Mouse (Mus musculus) yolk sac, embryonic 10.5 days (tissue): ENCODE data around the gene Trcg1.
"Not testable (repeated sequence)": the region's sequence is repeated elsewhere in the genome, so short reads cannot be mapped to it uniquely, and the experiment has no call there.

Experiments used
- DNase-seq: peaks from one replicate; pipeline ENCODE4 v3.0.0-alpha.2; 2017; ENCODE audit warnings: low spot score

The Trcg1 gene

DNA sequence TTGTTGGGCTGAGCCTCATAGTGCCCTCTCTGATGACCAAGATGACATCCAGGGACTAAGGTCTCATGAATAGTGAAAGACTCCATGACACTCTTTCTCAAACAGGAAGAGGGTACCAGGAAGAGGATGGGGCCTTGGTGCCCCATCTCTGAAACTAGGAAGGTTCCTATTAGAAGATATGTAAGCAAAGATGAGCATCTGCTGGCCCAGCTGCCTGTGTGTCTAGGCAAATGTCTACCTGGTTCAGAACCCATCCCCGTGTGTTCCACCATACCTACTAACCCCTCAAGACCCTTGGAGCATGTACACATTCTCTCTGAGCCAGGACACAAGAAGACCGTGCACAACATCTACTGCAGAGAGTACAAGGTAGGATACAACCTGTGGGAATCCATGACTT is at the start of gene Trcg1:
Trcg1 (plus strand) TSS at position 301 of the 400 bp plus-strand sequence.
- no peak for DNase-seq

DNA sequence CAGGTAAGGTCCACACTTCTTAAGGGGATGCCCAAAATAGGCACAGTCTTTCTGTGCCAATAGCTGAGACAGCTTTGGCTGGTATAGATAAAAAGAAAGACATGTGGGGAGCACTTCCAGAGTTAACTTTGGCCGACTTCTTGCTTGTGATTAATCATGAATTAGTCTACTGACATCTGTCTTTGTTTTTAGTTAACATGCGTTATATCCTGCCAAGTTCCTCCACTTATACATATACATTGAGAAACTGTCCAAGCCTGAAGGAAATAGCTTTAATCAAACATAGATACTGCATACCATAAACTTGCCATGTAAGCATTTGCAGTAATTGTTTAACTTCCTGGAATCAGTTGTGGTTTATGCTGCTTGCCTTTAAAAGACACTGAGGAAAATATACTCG is 39.6 kb upstream of the Trcg1 start:
- DNase-seq = no peak

- DNase-seq = no peak
Observed at GRCm38 (mm10) chr9:57197414-57197813, 38.9 kb upstream of the Trcg1 start.

DNA sequence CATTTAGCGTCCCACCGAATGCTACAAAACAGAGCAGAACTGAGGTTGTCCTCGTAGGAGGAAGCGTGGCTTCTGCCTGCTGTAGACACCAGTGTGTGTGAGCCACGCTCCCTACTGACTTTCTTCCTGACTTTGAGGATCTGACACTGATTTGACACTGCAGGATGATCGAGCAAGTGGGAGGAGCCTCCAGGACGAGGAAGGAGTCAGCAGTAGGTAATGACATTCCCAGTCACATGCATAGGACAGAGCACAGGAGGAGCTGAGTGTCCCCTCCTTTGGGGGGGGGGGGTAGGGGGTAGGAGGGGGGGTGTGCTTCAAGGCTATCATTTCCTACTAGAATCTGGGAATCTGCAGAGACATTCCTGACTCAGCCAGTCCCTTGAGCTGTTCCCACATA is 33.4 kb upstream of the Trcg1 start:
- peak; percentile 67 for DNase-seq

DNA sequence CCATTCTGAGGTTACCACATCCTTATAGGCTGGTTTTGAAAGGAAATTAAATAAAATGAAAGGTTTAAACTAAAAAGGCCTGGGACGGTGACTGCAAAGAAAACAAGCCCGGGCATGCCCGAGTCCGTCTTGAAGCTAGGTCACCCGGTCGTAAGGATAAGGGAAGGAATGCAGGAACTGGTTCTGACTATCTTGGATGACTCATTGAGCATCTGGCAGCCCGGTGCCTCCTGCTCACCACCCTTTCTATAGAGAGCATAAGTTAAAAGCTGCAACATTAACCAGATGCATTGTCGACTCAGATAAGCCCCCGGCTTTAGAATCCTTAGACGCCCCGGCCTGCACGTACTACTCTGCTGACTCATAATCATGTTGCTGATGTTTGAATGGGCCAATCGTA is 32.8 kb upstream of the Trcg1 start:
- DNase-seq = peak; percentile 69

GRCm38 (mm10) chr9:57206896-57207295 is 29.5 kb upstream of the Trcg1 start:
- no peak for DNase-seq

- DNase-seq = no peak
Observed at GRCm38 (mm10) chr9:57209316-57209715, 27.0 kb upstream of the Trcg1 start.

DNA sequence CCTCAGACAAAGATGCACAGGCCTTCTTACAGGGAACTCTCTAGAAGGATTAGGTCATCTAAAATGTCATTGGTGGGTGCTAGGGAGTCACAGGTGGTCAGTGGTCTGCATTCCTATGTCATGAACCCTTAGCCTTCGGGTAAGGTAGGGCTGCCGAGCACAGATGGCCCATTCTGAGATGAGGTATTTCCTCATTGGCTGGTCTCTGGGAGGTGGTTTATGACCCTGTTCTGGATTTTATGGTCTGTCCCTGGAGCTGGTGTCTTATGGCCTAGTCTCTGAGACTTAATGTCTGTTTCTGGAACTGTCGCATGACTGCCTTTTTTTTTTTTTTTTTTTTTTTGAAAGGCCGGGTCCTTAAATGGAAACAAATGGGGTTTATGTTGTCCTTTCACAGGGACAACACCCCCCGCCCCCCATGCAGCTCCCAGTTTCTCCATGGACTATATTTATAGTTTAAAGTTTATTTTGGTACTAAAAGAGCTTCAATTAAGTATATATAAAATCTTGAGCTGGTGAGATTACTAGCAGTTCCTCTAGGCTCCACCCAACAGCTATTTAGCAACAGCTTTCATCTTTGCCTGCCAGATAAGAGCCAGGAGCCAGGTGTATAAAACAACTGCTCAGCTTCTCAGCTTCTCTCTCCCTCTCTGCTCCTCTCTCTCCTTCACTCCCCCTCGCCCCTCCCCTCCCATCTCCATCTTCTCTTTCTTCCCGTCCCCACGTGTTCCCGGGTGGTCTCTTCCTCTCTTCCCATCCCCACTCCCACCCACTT is 23.7 kb upstream of the Trcg1 start:
- no peak for DNase-seq

GRCm38 (mm10) chr9:57214500-57214899 is 21.9 kb upstream of the Trcg1 start:
- DNase-seq = no peak

- DNase-seq = no peak
Observed at GRCm38 (mm10) chr9:57217220-57217619, 19.1 kb upstream of the Trcg1 start.

DNA sequence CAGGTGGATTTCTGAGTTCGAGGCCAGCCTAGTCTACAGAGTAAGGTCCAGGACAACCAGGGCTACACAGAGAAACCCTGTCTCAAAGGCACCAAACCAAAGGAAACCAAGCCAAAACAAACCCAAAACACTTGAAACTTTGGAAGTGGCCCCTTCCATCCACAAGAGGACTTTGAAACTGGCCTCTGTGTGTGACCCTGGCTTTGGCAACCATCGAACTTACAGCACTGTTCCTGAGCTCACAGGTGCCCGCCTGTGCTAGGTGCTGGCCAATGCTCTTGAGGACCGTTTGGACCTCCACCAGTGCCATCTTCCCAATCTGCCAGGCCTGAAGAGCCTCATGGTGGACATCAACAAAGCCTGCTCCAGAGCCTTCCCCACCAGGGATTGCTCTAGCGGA is 17.6 kb upstream of the Trcg1 start:
- DNase-seq = no peak

- DNase-seq = no peak
Observed at GRCm38 (mm10) chr9:57219511-57219910, 16.8 kb upstream of the Trcg1 start.

DNA sequence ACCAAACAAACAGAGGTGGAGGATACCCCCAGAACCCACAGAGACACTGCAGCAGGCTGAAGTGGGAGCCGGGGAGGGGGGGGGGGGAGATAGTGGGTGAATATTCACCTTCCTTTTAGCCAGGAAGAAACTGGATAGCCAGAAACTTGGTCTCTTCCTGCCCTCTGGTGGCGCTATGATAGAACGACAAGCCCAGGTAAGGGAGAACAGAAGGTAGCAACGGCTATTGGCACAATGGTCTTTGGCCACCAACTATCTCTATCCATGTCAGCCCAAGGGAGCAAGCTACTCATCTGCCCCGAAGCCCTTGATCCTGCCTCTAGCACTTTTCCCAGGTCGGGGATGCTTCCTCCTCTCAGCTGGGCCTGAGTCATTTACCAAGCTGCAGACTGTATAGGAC is 16.0 kb upstream of the Trcg1 start:
- peak; percentile 53 for DNase-seq

GRCm38 (mm10) chr9:57223341-57223740 is 13.0 kb upstream of the Trcg1 start:
- DNase-seq = no peak

- DNase-seq = no peak
Observed at GRCm38 (mm10) chr9:57225780-57226627, 10.4 kb upstream of the Trcg1 start.

DNA sequence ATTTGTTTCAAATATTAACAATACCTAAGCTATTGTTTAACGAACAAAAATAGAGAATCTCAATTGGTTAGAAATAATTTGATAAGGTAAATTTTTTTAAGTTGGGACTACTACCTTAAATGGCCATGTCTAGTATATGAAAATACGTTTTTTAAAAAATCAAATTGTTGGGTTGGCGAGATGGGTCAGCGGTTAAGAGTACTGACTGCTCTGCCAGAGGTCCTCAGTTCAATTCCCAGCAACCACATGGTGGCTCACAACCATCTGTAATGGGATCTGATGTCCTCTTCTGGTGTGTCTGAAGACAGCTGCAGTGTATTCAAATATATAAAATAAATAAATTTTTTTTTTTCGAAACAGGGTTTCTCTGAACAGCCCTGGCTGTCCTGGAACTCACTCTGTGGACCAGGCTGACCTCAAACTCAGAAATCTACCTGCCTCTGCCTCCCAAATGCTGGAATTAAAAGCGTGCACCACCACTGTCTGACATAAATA is 9.7 kb upstream of the Trcg1 start:
- not testable (repeated sequence) for DNase-seq

GRCm38 (mm10) chr9:57227203-57227602 is 9.2 kb upstream of the Trcg1 start:
- DNase-seq = no peak

DNA sequence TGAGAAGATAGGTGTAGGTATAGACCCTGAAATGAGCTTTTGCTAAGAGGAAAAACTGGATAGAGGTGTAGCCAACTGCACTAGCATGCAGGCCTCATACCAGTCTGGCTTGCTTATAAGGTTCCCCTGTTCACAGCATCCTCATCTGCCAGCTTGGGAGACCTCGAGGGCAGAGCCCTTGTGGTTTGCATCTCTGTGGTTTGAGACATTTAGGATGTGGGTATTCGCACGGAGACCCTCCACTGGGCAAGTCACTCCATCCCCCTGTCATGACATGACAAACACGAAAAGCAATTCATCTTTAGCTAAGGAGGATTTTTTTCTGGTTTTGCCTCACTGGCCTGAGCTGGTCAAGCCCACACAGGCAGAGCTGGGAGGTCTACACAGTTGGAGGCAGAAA is 8.2 kb upstream of the Trcg1 start:
- no peak for DNase-seq

DNA sequence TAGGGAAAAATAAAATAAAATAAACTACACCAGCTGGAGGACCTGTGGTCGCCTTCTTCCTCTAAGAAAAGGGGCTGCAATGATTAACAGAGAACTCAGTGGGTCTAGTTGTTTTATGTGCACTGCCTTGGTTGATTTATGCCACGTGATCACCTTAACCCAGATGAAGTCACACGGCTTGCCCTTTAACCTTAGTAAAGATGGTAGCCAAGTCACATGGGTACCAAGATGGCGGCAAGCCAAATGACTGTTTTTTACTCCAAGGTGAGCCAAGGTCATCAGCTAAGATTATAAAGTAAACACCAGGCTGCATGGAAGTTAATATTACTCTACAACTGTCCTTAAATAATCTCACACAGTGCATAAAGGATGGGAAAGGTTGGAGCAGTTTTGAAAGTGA is 6.6 kb upstream of the Trcg1 start:
- peak; percentile 44 for DNase-seq

DNA sequence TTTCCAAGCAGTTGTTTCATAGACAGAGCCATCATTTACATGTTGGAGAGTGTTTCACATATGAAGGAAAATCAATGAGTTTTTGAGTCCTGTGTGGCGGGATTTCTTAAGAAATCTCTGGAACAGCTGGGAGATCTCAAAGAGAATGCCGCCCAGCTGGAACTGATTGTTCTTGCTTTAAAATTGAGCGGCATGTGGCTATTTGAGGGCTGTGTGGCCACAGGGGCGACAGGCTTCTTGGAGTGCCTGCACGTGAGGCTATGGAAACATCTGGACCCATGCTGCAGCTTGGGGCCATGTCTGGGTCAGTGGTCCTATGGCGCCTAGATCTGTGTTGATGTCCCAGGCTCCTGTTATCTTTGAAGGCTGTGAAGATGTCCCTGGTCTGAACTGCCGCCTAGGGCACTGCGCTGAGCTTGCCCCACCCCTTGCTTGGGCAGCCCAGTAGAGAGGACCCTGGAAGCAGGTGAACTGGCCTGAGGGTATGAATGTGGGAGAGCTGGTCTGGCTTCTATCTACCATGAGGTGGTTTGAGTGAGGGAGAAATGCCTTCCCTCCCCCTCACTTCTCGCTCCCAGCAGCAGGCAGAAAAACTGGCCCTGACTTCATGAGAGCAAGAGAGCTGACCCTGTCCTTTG is 6.1 kb upstream of the Trcg1 start:
- DNase-seq = no peak

- DNase-seq = no peak
Observed at GRCm38 (mm10) chr9:57231536-57232255, 4.7 kb upstream of the Trcg1 start.

DNA sequence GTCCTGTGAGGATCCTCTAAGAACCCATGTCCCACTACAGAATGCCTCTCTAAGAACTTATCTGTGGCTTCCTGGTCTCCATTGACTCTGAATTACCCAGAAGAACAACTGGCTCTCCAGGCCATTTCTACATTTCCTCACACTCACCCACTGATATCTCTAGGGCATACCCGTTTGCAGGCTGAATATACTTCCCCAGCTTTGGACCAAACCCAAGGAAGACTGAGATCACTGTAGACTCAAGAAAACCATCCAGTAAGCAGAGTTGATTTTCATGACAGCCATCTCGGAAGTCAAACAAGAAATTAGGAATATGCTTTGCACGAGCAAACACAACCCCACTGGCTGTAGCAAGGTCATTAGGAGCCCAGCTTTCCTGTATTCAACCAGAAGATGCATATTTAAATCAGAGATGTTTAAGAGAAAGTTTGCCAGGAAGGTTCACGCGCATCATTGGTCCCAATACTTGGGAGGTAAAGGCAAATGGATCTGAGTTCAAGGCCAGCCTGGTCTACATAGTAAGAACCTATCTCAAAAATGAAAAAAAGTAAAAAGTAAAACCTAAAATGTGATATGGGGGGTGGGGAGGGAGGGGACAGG is 3.9 kb upstream of the Trcg1 start:
- no peak for DNase-seq
